Mouse (Mus musculus) c-Kit-positive CD71-negative TER-119-negative erythroid progenitor cells, embryonic 14.5 days (primary cell): ENCODE results near the gene Mbnl1.

ENCODE experiments used
- DNase-seq: peaks from one replicate; pipeline ENCODE4 v3.0.0-alpha.2; 2013; ENCODE audit warnings: low read depth

Gene Mbnl1

DNA sequence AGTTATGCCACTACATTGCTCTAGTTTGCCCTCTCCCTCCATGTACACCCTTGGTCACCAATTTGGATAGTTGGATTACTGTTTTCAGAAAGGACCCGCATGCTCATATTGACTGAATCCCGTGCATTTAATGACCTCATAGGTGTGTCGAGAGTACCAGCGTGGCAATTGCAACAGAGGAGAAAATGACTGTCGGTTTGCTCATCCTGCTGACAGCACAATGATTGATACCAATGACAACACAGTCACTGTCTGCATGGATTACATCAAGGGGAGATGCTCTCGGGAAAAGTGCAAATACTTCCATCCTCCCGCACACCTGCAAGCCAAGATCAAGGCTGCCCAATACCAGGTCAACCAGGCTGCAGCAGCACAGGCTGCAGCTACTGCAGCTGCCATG, 140.5 kb downstream of the Mbnl1 start:
- no peak for DNase-seq

DNA sequence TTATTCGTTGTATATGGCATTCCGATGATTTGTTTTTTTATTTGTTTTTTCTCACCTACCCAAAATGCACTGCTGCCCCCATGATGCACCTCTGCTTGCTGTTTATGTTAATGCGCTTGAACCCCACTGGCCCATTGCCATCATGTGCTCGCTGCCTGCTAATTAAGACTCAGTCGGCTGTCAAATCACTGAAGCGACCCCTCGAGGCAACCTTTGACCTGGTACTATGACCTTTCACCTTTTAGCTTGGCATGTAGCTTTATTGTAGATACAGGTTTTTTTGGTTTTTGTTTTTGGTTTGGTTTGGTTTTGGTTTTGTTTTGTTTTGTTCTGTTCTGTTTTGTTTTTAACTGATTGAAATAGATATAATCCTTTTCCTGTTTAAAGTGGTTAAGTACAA, 141.9 kb downstream of the Mbnl1 start:
- DNase-seq: no peak

DNA sequence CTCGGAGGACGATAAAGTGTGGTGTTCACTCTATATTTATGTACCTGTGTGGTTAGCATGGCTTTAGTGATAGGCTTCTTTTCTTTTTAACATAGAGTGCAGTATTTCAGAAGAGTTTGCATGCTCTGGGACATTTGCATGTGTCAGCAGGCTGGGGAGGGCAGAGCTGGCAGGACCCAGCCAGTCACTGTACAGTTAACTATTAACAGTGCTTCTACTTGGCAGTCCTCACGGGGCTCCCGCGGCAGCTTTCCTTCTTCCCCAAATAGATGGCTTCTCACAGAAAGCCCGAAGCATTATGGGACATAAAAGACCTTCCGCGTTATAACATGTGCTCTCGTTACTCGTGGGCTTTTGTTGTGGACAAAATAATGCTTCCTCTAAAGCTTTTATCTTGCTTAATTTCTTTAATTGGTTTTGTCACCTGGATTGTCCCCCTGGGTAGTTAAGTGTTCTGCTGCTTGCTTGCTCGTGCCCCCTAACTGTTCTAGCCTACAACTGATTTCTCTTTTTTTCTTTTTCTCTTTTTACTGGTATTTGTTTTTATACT, 142.5 kb downstream of the Mbnl1 start:
- DNase-seq: no peak

DNA sequence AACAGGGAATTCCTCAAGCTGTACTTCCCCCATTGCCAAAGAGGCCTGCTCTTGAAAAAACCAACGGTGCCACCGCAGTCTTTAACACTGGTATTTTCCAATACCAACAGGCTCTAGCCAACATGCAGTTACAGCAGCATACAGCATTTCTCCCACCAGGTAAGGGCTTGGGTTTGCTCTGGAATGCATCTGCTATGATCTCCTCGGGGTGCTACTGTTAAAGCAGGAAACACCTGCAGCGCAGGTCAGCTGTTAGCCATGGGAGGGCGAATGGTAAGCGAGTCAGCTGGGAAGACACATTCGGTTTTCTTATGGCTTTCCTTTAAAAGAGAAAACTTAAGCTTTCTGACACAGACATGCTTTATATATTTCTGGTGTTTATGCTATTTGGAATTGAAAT, 143.0 kb downstream of the Mbnl1 start:
- no peak for DNase-seq

DNA sequence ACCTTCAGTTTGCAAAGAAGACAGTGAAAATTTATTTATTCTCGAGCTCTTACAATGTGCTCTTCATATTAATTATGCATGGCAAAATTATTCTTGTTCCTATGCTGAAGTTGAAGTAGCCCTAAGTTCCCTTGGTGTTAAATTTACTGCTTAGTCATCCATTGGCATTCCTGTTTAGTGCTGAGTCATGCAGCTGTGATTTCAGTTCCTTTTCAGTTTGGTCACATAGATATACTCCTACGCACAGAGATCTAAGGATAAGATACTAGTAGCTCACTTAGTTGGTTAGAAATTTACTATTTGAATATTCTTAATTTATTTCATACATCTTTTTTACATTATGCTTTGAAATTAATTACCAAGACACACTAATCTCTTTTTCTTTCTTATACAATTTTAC, 143.5 kb downstream of the Mbnl1 start:
- DNase-seq: no peak

DNA sequence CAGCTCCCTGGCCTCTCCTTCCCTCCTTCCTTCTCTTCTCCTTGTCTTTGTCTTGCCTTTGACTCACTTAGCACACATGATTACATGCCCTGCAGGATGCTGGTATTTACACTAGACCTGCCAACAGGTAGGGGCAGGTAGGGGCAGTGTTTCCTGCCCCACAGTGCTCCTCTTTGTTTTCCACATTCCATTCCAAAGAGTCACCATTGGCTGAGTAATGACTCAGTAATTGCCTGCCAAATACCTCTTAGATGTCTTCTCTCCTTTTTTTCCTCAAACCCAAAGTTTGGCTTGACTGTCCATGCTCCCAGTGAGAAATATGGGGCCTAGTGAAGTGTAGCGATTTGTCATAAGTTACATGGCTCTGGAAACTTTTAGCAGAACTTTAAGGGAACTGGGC, 145.0 kb downstream of the Mbnl1 start:
- DNase-seq: no peak

DNA sequence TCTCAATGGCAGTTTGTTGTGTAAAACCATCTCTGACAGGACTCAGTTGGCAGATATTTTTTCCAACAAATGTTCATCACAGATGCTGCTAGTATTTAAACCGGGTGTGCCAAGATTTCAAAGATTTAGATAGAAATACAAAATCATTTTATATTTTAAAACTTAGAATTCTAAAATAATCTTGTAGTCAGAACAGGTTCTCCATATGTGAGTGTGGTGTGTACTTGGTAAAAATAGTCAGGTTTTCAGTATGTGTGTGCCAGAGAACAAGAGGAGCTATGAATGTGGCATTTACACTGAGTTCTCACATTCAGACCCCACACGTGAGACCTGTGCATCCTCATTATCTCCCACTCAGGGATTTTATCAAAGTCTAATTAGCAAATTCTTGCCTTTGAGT, 147.6 kb downstream of the Mbnl1 start:
- DNase-seq: no peak

DNA sequence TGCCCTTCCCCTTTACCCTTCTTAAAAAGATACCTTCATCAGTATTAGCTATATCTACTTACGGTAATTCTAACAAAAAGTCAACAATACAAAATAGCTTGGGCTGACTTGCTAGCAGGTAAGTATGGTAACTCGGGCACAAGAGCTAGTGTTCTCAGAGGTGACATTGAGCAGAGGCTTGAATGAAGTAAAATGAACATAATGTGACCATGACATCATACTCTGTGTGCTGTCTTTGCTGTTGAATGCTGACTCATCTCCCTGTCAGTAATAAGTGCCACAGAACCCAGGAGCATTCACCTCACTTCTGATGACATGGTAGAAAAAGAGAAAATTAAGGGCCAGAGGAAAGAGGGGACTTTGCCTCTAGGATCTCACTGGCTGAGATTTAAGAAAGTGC, 158.6 kb downstream of the Mbnl1 start:
- DNase-seq: no peak

DNA sequence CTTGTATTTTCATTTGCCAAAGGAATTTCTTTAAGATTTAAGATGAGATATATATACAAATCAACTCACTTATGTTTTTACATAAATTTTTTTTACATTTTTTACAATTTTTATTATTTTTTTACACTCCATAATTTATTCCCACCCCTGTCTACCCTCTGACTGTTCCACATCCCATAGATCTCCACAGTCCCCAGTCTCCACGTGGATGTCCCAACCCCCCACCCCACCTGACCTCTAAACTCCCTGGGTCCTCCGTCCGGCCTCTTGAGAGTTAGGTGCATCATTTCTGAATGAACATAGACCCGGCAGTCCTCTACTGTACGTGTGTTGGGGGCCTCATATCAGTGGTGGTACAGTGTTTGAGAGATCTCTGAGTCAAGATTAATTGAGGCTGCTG, 159.1 kb downstream of the Mbnl1 start:
- no peak for DNase-seq

DNA sequence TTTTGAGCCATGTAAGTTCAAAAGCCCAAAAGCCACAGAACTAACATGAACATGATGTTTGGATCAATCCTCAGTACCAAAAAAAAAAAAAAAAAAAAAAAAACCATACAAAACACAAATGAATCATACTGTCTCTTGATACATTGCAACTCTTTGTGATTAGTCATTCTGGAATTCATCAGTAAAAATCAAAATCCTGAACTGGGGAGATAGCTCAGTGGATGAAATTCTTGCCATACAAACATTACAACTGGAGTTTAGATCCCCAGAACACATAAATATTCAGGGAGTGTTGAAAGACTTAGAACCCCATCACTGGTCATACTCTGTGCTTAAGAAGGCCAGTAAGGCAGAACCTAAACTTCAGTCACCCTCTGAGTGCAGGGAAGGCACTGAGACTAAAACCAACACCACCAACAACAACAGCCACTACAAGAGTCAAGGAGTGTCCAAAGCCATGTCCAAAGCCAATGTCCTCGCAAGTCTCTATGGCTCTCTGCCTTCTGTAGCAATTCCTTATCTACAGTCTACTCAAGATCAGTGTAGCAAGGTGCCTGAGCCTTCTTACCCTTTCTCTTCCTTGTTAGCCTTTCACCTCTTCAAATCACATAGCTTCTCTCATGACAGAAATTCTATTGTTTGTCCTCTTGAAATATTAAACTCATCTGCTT, 160.3 kb downstream of the Mbnl1 start:
- DNase-seq: no peak

DNA sequence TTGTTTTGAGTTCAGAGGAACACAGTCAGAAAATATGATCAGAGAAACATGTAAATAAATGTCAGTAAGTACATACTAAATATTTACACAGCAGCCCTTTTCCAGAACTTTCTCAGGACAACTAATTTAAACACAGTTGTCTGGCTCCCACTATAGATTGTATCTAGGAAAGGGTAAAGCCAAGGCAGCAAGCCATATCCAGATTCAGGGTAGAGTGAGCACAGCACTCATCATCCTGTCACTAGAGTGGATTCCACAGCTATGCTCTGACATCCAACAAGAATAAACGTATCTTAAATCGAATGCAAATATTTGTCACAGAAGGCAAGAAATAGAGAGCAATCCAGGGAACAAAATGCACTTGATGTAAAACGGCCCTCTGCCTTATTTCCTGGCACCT, 165.9 kb downstream of the Mbnl1 start:
- no peak for DNase-seq

DNA sequence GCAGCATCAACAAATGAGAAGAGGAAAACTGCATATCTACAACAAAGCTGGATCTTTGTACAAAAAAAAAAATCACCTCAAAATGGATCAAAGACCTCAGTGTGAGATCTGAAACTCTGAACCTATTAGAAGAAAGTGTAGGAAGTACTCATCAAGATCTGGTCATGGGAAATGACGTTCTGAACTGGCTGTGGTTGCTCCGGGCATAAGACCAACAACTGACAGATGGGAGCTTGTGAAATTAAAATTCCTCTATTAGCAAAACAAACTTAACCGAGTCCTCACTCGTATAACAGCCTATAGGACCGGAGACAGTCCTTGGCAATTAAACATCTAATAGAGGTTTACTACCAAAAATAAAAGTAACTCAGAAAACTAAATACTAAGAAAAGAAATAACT, 166.5 kb downstream of the Mbnl1 start:
- no peak for DNase-seq

DNA sequence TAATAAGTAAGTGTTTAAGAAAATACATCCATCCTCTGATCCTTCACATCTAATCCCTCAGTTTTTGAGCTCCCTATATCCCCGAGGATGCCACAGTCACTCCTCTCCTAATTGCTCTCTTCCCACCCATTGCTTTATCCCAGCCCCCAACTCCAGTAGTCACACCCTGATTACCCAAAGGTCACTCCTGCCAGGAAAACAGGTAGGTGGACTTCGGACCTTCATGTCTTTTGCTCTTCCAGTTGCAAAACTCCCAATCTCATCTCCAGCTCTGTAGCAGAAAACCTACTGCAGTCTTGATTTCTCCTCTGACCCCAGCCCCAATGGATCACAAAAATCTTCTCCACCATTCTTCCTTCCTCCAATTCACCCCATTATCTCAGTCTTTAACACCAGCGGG, 169.6 kb downstream of the Mbnl1 start:
- DNase-seq: no peak

DNA sequence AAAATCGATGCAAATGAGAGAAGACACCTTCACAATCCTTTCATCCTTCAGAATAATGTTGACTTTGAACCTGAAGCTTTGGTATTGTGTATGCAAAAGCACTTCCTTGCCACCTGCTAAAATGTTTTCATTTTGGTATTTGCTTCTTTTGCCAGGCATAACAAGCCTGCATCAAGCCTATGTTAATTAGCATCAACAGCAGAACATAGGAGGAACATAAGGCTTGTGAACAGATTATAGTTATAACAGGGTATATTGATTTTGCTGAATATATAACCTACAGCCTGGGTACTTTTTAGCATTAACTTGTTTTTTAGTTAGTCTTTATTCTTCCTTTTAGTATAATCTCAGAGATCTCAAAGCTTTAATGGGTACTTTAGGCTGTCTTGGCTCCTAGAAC, 172.9 kb downstream of the Mbnl1 start:
- no peak for DNase-seq

DNA sequence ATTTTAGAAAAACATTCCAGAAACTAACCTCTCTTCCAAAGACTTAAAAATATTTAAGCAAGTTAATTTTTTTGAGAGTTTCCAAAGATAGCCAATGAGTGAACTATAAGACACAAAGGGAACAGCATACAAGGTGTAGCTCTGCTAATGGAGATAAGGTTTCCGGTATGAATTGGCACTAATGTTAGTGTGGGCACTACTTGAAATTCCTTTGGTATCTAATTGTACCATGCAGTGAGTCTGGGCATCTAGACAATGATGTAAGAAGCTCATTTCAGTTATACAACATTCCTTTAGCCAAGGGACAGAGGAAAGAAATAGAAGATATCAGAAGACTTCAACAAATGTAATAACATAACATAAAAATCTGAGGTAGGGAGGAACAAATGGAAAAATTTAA, 175.7 kb downstream of the Mbnl1 start:
- DNase-seq: no peak

DNA sequence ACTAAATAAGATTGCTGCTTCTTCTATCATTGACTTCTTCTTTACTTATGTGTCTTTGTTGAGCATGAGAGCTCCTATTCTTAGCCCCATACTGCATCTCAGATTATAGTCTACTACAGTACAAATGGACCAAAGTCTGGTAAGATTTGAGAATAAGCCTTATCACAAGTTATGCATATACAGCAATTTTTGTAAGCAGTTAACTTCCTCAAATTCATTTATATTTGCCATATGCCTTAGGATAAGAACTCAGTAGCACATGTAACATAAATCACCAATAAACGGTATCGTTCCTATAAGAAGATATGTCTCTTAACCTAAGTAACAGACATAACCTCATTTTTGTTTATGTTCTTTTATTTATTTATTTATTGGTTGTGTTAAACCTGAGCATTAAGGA, 188.1 kb downstream of the Mbnl1 start:
- DNase-seq: no peak
